Mouse (Mus musculus) central nervous system, embryonic 11.5 days (tissue): ENCODE measurements around the gene Muc1. TPM values are rescaled to one million over a fixed set of nuclear protein-coding genes. Genes with fewer than 3 reads are reported as not detected.

Experiments
- polyA plus RNA-seq: library from polyadenylated mRNA; depleted of rRNA; stranded (reverse); fragments of >200 nt; gene quantifications from 2 replicates; pipeline ENCODE4 v1.2.3, GENCODE M21; 2012; rRNA removed

Gene Muc1
- polyA plus RNA-seq, result 11.6 and 12.3 TPM in 2 replicates

GRCm38 (mm10) chr3:89228836-89229235 lies at the start of gene Muc1:
Gene Muc1 (plus strand): TSS chr3:89229057.

GRCm38 (mm10) chr3:89183058-89183958 lies 45.5 kb upstream of the Muc1 start, which contains the start of gene Fam189b:
Gene Fam189b (plus strand): TSS chr3:89183143.

GRCm38 (mm10) chr3:89202253-89203141 lies 26.4 kb upstream of the Muc1 start, which contains the start of gene Gba:
Gene Gba (plus strand): TSS chr3:89202928.

DNA sequence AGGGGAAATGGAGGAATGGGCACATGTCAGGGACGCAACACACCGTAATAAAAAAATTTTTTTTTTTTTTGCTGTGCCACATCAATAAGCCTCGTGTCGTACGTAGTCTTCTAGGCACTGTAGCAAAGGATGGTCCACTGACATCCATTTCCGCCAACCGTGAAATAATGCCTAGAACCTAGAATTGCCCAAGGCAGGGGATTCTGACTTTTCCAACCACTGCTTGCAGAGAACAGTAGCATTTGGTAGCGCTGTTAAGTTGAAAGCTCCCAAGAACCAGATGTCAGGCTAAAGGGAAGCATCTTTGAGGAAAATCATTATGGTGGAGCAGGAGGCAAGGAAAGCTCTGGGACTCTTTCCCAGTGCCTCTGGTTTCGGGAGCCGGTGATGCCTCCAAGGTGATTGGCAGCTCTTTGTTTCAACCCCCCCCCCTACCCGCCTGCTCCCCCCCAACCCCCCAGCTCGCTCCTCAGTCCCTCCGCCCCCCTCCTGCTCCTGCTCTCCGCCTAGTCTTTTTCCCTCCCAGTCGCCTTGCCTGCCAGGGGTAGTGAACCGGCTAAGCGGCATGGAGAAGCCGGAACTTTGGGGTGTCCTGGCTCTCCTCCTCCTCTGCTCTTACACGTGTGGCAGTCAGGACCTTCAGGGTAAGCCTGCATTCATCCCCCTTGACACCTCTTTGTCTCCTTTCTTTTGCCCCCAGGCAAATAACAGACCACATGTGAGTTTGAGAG lies 14.0 kb upstream of the Muc1 start, which contains the start of gene Thbs3:
Gene Thbs3, plus strand, starts transcription at position 500 of the 731 bp plus-strand sequence.

GRCm38 (mm10) chr3:89226900-89227299 lies 2.0 kb upstream of the Muc1 start, which contains the start of gene Mtx1:
Gene Mtx1 (minus strand): TSS chr3:89227088.

GRCm38 (mm10) chr3:89245688-89246171 lies 16.9 kb downstream of the Muc1 start, which contains the start of gene Krtcap2:
Gene Krtcap2 (plus strand): TSS chr3:89245966.

GRCm38 (mm10) chr3:89246261-89247100 lies 17.6 kb downstream of the Muc1 start, which contains the start of gene Trim46:
Gene Trim46 (minus strand): TSS chr3:89246309.

GRCm38 (mm10) chr3:89259076-89259475 lies 30.2 kb downstream of the Muc1 start, which contains the start of gene Dpm3:
Gene Dpm3 (plus strand): TSS chr3:89259358.

DNA sequence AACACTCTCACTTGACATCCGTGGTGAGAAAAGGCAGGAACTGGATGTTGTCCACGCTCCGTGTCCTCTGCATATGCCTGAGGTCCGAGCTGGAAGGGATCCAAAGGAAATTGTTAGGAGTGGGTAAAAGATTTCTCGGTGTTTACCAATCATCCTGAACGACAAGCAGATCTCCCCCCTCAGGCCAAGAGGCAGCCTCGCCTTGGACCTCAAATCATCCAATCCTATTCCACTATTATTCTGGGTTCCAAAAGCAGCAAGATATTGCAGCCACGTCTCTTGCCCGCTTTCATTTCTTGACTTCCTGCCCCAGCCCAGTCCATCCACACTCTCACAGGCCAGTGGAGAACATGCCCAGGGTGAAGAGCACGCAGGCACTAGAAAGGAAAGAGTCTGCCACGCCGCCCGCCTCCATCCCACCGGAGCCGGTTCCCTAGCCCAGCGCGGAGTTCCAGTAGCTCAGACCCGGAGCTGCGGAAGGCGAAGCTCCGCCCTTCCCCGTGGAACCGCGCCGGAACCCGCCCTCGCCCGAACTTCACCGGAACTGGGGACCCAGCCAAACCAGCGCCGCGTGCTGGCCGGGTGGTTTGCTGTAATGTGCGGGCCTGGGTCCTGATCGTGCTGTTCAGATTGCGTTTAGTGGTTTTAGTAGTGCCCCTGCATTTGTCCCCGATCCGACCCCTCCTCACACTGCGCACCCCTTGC lies 41.3 kb downstream of the Muc1 start, which contains the start of gene Slc50a1:
Gene Slc50a1, minus strand, starts transcription at position 520 of the 705 bp plus-strand sequence.

DNA sequence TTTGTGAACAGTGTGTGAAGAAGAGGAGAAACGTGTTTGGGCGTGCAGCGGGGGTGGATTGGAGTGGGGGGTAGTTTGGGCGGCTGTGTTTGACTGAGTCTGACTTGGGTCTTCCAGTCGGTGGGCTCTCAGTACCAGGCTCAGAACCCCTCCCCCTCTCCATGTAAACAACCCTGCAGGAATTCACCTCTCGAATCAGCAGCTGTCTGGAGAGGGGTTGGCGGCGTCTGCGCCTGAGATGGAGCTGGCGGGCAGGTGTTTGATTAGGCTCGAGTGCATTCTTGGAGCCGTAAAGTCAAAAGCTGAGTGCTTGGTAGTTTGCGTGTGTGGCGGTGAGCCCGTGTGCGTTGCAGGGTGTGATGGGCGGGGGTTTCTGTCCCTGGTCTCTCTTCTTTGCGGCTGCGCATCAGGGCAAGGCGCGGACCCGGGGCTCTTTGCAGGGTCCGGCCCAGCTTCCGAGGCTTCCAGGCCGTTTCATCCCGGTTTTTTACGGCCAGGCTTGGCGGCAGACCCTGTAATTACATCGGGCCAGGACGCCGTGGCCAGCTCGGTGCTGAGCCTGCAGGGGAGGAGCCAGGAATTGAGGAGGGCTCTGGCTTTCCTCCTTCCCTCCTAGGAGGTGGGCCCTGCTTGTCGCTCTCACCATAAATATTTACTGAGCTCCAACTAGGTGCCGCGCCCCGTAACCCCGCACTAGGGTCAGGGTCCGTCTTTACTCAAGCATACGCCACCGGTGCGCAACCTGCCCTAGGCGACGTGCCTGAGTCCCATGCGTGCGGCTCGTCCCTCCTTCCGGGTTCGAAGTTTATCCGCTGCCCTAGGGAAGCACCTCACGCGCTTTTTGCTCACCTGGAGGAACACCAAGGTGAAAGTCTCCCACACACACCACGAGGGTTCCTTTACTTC lies 52.0 kb downstream of the Muc1 start, which contains the start of gene Efna1:
Gene Efna1, minus strand, starts transcription at position 537 of the 906 bp plus-strand sequence.

Other genes starting within 250 kb of the Muc1 start
- 29.7 and 37.9 TPM in 2 replicates for gene Rusc1, start 135.7 kb upstream of the Muc1 start, polyA plus RNA-seq
- gene Gm43738, start 128.0 kb upstream of the Muc1 start, polyA plus RNA-seq, result not detected in 2 replicates
- gene Fdps, start 127.1 kb upstream of the Muc1 start, polyA plus RNA-seq, result 185 and 198 TPM in 2 replicates
- 9.5 and 14.9 TPM in 2 replicates for gene Pklr, start 92.9 kb upstream of the Muc1 start, polyA plus RNA-seq
- gene Hcn3, start 68.9 kb upstream of the Muc1 start, polyA plus RNA-seq, result 10.2 and 12.0 TPM in 2 replicates
- 106 and 144 TPM in 2 replicates for gene Clk2, start 64.3 kb upstream of the Muc1 start, polyA plus RNA-seq
- gene Scamp3, start 51.6 kb upstream of the Muc1 start, polyA plus RNA-seq, result 81.7 and 94.0 TPM in 2 replicates
- gene Fam189b, start 45.9 kb upstream of the Muc1 start, polyA plus RNA-seq, result 45.5 and 48.4 TPM in 2 replicates
- 25.4 and 39.8 TPM in 2 replicates for gene Gba, start 26.1 kb upstream of the Muc1 start, polyA plus RNA-seq
- gene Thbs3, start 13.9 kb upstream of the Muc1 start, polyA plus RNA-seq, result 106 TPM in 2 replicates
- 176 and 193 TPM in 2 replicates for gene Mtx1, start 2.0 kb upstream of the Muc1 start, polyA plus RNA-seq
- gene Krtcap2, start 16.9 kb downstream of the Muc1 start, polyA plus RNA-seq, result 90.0 and 92.9 TPM in 2 replicates
- gene Trim46, start 17.3 kb downstream of the Muc1 start, polyA plus RNA-seq, result 20.5 and 22.4 TPM in 2 replicates
- gene Dpm3, start 30.3 kb downstream of the Muc1 start, polyA plus RNA-seq, result 141 and 150 TPM in 2 replicates
- gene Slc50a1, start 41.5 kb downstream of the Muc1 start, polyA plus RNA-seq, result 29.1 and 51.5 TPM in 2 replicates
- gene Efna1, start 52.1 kb downstream of the Muc1 start, polyA plus RNA-seq, result 8.9 and 20.0 TPM in 2 replicates
- 5.5 and 18.9 TPM in 2 replicates for gene Efna3, start 93.9 kb downstream of the Muc1 start, polyA plus RNA-seq
- 32.7 and 40.6 TPM in 2 replicates for gene Efna4, start 109.0 kb downstream of the Muc1 start, polyA plus RNA-seq
- gene Adam15, start 120.9 kb downstream of the Muc1 start, polyA plus RNA-seq, result 32.0 and 36.4 TPM in 2 replicates
- gene Dcst2, start 132.9 kb downstream of the Muc1 start, polyA plus RNA-seq, result 0.18 and 0.41 TPM in 2 replicates
- gene Dcst1, start 136.2 kb downstream of the Muc1 start, polyA plus RNA-seq, result 0.02 and 0.05 TPM in 2 replicates
- gene Zbtb7b, start 165.7 kb downstream of the Muc1 start, polyA plus RNA-seq, result 2.7 and 3.9 TPM in 2 replicates
- gene Lenep, start 173.7 kb downstream of the Muc1 start, polyA plus RNA-seq, result 3.2 and 3.6 TPM in 2 replicates
- gene Flad1, start 182.8 kb downstream of the Muc1 start, polyA plus RNA-seq, result 22.1 and 30.7 TPM in 2 replicates
- gene Cks1b, start 189.3 kb downstream of the Muc1 start, polyA plus RNA-seq, result 235 and 307 TPM in 2 replicates
- gene Shc1, start 189.4 kb downstream of the Muc1 start, polyA plus RNA-seq, result 47.1 and 77.1 TPM in 2 replicates
- 58.4 and 79.0 TPM in 2 replicates for gene Pygo2, start 201.2 kb downstream of the Muc1 start, polyA plus RNA-seq
- gene Pbxip1, start 207.6 kb downstream of the Muc1 start, polyA plus RNA-seq, result 18.5 and 18.7 TPM in 2 replicates
- 54.0 and 72.1 TPM in 2 replicates for gene Pmvk, start 225.5 kb downstream of the Muc1 start, polyA plus RNA-seq